Mouse (Mus musculus): ENCODE measurements at regions not wholly inside any gene's neighbourhood (a gene's known extent, or its start where the extent isn't known, plus 50 kb on each side); places are given as distances from the start of the nearest gene placed in this dataset.

DNA sequence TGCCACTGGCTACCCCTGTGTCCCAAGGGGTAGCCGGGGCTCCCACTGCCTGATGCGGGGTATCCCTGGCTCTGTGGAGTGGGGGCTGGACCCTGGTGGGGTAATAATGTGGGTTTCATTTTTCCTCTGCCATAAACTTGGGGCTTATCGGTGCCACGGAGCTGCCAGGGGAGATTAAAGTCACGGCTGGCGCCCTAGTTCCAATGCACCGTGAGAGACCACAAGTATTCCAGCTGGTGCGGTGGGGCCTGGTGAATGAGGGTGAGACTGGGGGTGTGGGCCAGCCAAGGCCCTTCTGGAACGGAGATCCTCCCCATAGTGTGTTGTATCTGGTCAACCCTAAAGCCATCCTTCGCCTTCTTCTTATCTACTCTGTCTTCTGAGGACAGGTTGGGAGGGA lies 153.3 kb downstream of the Pja1 start:
- TF ChIP-seq CTCF (IDR thresholded peaks at IDR 0.05; ENCODE audit: control insufficient read depth, insufficient read depth, insufficient read length) (no peak), MYOD1 (IDR thresholded peaks at IDR 0.05; ENCODE audit: control insufficient read depth, insufficient read length, low read depth) (no peak), CEBPB (IDR thresholded peaks at IDR 0.05; ENCODE audit: low read depth) (no peak), USF1 (IDR thresholded peaks at IDR 0.05; ENCODE audit: low read depth) (no peak)
